Mouse (Mus musculus) CH12.LX (cell line): ENCODE data around the gene Prickle2.

Experiments
- CTCF ChIP-seq, 2 experiments: IDR thresholded peaks in 1 of 2; conservative IDR thresholded peaks in 1 of 2; 2 replicates each; pipeline ENCODE4 v1.5.1; 2011 to 2012; ENCODE audit warnings: low read depth in 2 of 2, low read length in 2 of 2, improper control_type of control experiment in 1 of 2, inconsistent platforms in 1 of 2, mild to moderate bottlenecking in 1 of 2, moderate library complexity in 1 of 2
- E2F4 ChIP-seq: IDR thresholded peaks from 2 replicates; pipeline ENCODE4 v1.6.1; 2011; ENCODE audit warnings: low read depth, low read length, improper control_type of control experiment; ENCODE audit not compliant: insufficient replicate concordance
- JUND ChIP-seq: conservative IDR thresholded peaks from 2 replicates; pipeline ENCODE4 v1.6.1; 2011; ENCODE audit warnings: low read depth, low read length, improper control_type of control experiment
- MYC ChIP-seq: IDR thresholded peaks from 2 replicates; pipeline ENCODE4 v1.6.1; 2011; ENCODE audit warnings: low read depth, mild to moderate bottlenecking, improper control_type of control experiment, low read length
- POLR2A ChIP-seq: IDR thresholded peaks from 2 replicates; pipeline ENCODE4 v1.6.1; 2011; ENCODE audit warnings: low read depth, mild to moderate bottlenecking, improper control_type of control experiment, low read length

- TF ChIP-seq E2F4: no peak
- no peak for TF ChIP-seq CTCF (conservative IDR thresholded peaks at IDR 0.05 in 1 of 2, IDR thresholded peaks at IDR 0.05 in 1 of 2; ENCODE audit: low read depth in 2 of 2, low read length in 2 of 2)
- TF ChIP-seq JUND: no peak
- no peak for TF ChIP-seq POLR2A
- TF ChIP-seq MYC: no peak
Measured at GRCm38 (mm10) chr6:92663885-92664284, 42.1 kb downstream of the Prickle2 start.
